Mouse (Mus musculus): Measurements from ENCODE around the gene Ago3.

Ago3 gene

GRCm38 (mm10) chr4:126429347-126430079 is at the start of gene Ago3:
Gene Ago3, minus strand, starts transcription at chr4:126429556.
- peak; percentile 93 to 96 for DNase-seq (ENCODE audit: low spot score in 2 of 2)

GRCm38 (mm10) chr4:126473031-126473430 is 43.7 kb upstream of the Ago3 start:
- DNase-seq (ENCODE audit: low spot score in 2 of 2), result no peak

- no peak for DNase-seq (ENCODE audit: low spot score in 2 of 2)
These were observed 40.0 kb upstream of the Ago3 start for GRCm38 (mm10) chr4:126469334-126469733.

GRCm38 (mm10) chr4:126468925-126469324 is 39.6 kb upstream of the Ago3 start:
- DNase-seq (ENCODE audit: low spot score in 2 of 2), result no peak

- DNase-seq (ENCODE audit: low spot score in 2 of 2), result peak; percentile 96 to 97
These were observed 39.0 kb upstream of the Ago3 start, which contains the start of gene Ago1 for GRCm38 (mm10) chr4:126468285-126468901. Gene Ago1, minus strand, starts transcription at chr4:126468583.

GRCm38 (mm10) chr4:126467721-126468284 is 38.4 kb upstream of the Ago3 start:
- DNase-seq (ENCODE audit: low spot score in 2 of 2), result peak; percentile 72 to 77

- DNase-seq (ENCODE audit: low spot score in 2 of 2), result no peak
These were observed 36.9 kb upstream of the Ago3 start for GRCm38 (mm10) chr4:126466251-126466750.

GRCm38 (mm10) chr4:126465843-126466242 is 36.5 kb upstream of the Ago3 start:
- DNase-seq (ENCODE audit: low spot score in 2 of 2), result peak; percentile 72 to 75

- DNase-seq (ENCODE audit: low spot score in 2 of 2), result no peak
These were observed 35.5 kb upstream of the Ago3 start for GRCm38 (mm10) chr4:126464892-126465235.

GRCm38 (mm10) chr4:126464189-126464891 is 35.0 kb upstream of the Ago3 start:
- DNase-seq (ENCODE audit: low spot score in 2 of 2), result no peak

GRCm38 (mm10) chr4:126455441-126455840 is 26.1 kb upstream of the Ago3 start:
- DNase-seq (ENCODE audit: low spot score in 2 of 2), result no peak

- DNase-seq (ENCODE audit: low spot score in 2 of 2), result no peak
These were observed 25.3 kb upstream of the Ago3 start for GRCm38 (mm10) chr4:126454547-126455254.

GRCm38 (mm10) chr4:126450268-126450667 is 20.9 kb upstream of the Ago3 start:
- DNase-seq (ENCODE audit: low spot score in 2 of 2), result no peak

- DNase-seq (ENCODE audit: low spot score in 2 of 2), result no peak
These were observed 17.8 kb upstream of the Ago3 start for GRCm38 (mm10) chr4:126447126-126447525.

GRCm38 (mm10) chr4:126444528-126444927 is 15.2 kb upstream of the Ago3 start:
- DNase-seq (ENCODE audit: low spot score in 2 of 2), result no peak

- DNase-seq (ENCODE audit: low spot score in 2 of 2), result no peak
These were observed 8.9 kb upstream of the Ago3 start for GRCm38 (mm10) chr4:126438261-126438660.

- peak; percentile 69 to 70 for DNase-seq (ENCODE audit: low spot score in 2 of 2)
These were observed 6.9 kb upstream of the Ago3 start for GRCm38 (mm10) chr4:126436268-126436667.

- DNase-seq (ENCODE audit: low spot score in 2 of 2), result no peak
These were observed 4.7 kb upstream of the Ago3 start for GRCm38 (mm10) chr4:126434094-126434493.

GRCm38 (mm10) chr4:126433175-126433574 is 3.8 kb upstream of the Ago3 start:
- DNase-seq (ENCODE audit: low spot score in 2 of 2), result no peak

GRCm38 (mm10) chr4:126431746-126432145 is 2.4 kb upstream of the Ago3 start:
- DNase-seq (ENCODE audit: low spot score in 2 of 2), result no peak

GRCm38 (mm10) chr4:126428682-126429346 is 542 bp downstream of the Ago3 start:
- no peak for DNase-seq (ENCODE audit: low spot score in 2 of 2)
